Mouse (Mus musculus) brain, embryonic 14.5 days (tissue): ENCODE data around the gene 2310034G01Rik.

Experiments used
- CTCF ChIP-seq: fragments of 200-500 bp; IDR thresholded peaks from 2 replicates; pipeline ENCODE4 v1.5.1; 2012; ENCODE audit warnings: inconsistent platforms, mild to moderate bottlenecking, moderate library complexity, borderline replicate concordance; ENCODE audit not compliant: insufficient read depth, insufficient read length; ENCODE audit errors: extremely low read depth
- POLR2A ChIP-seq: fragments of 200-500 bp; IDR thresholded peaks from 2 replicates; pipeline ENCODE4 v1.6.1; 2012; ENCODE audit warnings: mild to moderate bottlenecking, inconsistent platforms, borderline replicate concordance; ENCODE audit not compliant: poor library complexity, insufficient read depth, insufficient read length, severe bottlenecking; ENCODE audit errors: extremely low read depth

GRCm38 (mm10) chr19:46326019-46326755 is 23.9 kb downstream of the 2310034G01Rik start:
- no peak for TF ChIP-seq CTCF
- no peak for TF ChIP-seq POLR2A
